Mouse (Mus musculus) hindbrain, embryonic 11.5 days (tissue): Measurements from ENCODE around the gene Uqcr10. TPM values are rescaled to one million over a fixed set of nuclear protein-coding genes. Genes with fewer than 3 reads are reported as not detected.

ENCODE experiments used
- ATAC-seq: fragments of 200-750 bp; cut with Nextera tagmentation; 2 replicates; pipeline ENCODE4 v1.8.0; 2017; ENCODE audit warnings: mild to moderate bottlenecking, moderate TSS enrichment, moderate library complexity; ENCODE audit not compliant: low FRiP score
- DNase-seq: peaks from one replicate; pipeline ENCODE4 v3.0.0-alpha.2; 2015; ENCODE audit warnings: low spot score
- H3K27ac ChIP-seq: fragments of 300-500 bp; sonication (generic); 2 replicates; pipeline ENCODE4 v1.5.1; 2014; ENCODE audit warnings: mild to moderate bottlenecking, low read depth, low read length
- H3K27me3 ChIP-seq: fragments of 300-500 bp; sonication (generic); 2 replicates; pipeline ENCODE4 v1.6.1; 2014; ENCODE audit warnings: mild to moderate bottlenecking, low read length, moderate library complexity, mixed read lengths; ENCODE audit not compliant: control insufficient read depth, insufficient read depth
- H3K36me3 ChIP-seq: fragments of 300-500 bp; sonication (generic); 2 replicates; pipeline ENCODE4 v1.6.1; 2014; ENCODE audit warnings: mild to moderate bottlenecking, low read length, moderate library complexity, mixed read lengths; ENCODE audit not compliant: control insufficient read depth, insufficient read depth
- H3K4me1 ChIP-seq: fragments of 300-500 bp; sonication (generic); replicated peaks from 2 replicates; pipeline ENCODE4 v1.6.1; 2014; ENCODE audit warnings: low read length, mixed read lengths; ENCODE audit not compliant: control insufficient read depth, insufficient read depth
- H3K4me2 ChIP-seq: fragments of 300-500 bp; sonication (generic); replicated peaks from 2 replicates; pipeline ENCODE4 v1.6.1; 2014; ENCODE audit warnings: mild to moderate bottlenecking, low read depth, low read length
- H3K4me3 ChIP-seq: fragments of 300-500 bp; sonication (generic); 2 replicates; pipeline ENCODE4 v1.5.1; 2014; ENCODE audit warnings: low read depth, low read length
- H3K9ac ChIP-seq: fragments of 300-500 bp; sonication (generic); 2 replicates; pipeline ENCODE4 v1.6.1; 2014; ENCODE audit warnings: low read depth, low read length
- H3K9me3 ChIP-seq: fragments of 300-500 bp; sonication (generic); 2 replicates; pipeline ENCODE4 v1.6.1; 2016; ENCODE audit warnings: low read length; ENCODE audit not compliant: control insufficient read depth
- WGBS: fragments of 180-500 bp; shearing (Covaris S2); extraction: QIAGEN DNeasy Blood & Tissue Kit; methylation state at CpG from one replicate; pipeline ENCODE4 v1.1.7; 2014; 5-methylcytosine and 5-hydroxymethylcytosine counted together
- polyA plus RNA-seq: library from polyadenylated mRNA; unstranded; fragments of >200 nt; fragmentation: Nextera tagmentation; extraction: Ambion mirVana; gene quantifications from 2 replicates; pipeline ENCODE4 v1.2.1, GENCODE M21; 2014

The Uqcr10 gene
- polyA plus RNA-seq, 1 experiment from 2014 or later = 533 TPM

DNA sequence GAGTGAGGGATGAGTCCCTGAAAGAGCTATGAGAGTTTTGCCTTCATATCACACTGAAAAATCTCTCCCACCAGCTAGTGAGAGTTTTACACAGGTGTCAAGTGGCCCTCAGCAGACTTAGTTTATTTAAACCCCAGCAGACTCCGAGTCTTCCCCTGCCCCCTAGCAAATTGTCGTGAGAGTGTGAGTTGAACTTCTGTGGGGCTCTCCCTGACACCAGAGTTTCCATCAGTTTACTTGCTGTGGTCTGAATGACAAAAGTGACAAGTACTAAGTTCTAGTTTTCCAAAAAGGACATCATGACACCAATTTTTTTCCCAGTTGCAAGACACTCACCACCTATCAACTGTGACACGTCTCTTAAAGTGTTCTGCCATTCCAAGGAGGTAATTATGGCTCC, 16.3 kb downstream of the Uqcr10 start:
- no peaks in the 10 kb centered on the region for H3K27me3 ChIP-seq
- 71% methylated on average over 3 of the region's 3 CpGs for WGBS
- DNase-seq (no peak), ATAC-seq (no peak)
- no peak overlapping the region for H3K4me3 ChIP-seq
- H3K9me3 ChIP-seq = no peaks in the 10 kb centered on the region
- H3K4me2 ChIP-seq = no peak overlapping the region
- no peak overlapping the region for H3K27ac ChIP-seq
- no peaks in the 10 kb centered on the region for H3K4me1 ChIP-seq
- no peak overlapping the region for H3K9ac ChIP-seq
- 0 out of 2 replicates have a peak, but pooled peaks cover 2% of the 10 kb centered on the region for H3K36me3 ChIP-seq

DNA sequence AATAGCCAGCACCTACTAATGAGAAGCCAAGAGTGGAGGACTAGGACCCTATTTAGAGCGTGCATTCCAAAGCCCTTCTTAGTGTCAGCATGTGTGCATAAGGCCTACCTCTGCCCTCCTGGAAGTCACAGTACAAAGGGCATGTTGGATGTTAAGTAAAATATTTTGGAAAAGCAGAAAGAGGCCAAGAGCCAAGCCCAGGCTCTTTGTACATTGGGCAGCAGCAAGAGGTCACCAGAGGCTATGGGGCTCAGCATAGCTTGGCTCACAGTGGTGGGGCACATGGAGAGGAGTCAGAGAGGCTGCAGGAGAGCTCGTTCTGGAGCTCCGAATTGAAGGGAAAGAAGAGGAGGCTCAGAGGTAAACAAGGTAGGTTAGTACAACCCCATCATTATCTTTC, 17.1 kb downstream of the Uqcr10 start:
- Histone ChIP-seq H3K9ac (no peak overlapping the region), H3K4me1 (no peaks in the 10 kb centered on the region), H3K4me3 (no peak overlapping the region), H3K27me3 (no peaks in the 10 kb centered on the region), H3K36me3 (0 out of 2 replicates have a peak, but pooled peaks cover 2% of the 10 kb centered on the region), H3K9me3 (no peaks in the 10 kb centered on the region), H3K27ac (no peak overlapping the region), H3K4me2 (no peak overlapping the region)
- WGBS = 76% methylated on average over 3 of the region's 3 CpGs
- DNase-seq (no peak), ATAC-seq (no peak)

DNA sequence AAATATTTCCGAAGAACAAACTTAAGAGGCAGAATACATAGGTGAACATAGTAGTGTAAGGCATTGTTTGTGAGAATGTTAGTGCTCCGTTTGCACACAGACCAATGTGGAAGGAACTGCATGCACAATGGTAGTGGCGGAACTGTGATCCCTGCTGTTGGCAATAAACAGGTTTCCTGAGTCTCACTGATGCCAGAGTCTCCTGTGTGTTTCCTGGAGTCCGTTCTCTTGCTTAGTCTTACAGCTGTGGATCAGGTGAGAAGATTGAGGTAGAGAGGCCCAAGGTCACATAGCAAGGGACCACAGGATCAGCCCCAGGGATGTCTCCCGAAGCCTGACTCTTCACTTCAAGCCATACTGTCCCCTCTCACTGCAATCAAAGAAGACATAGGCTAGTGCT, 18.6 kb downstream of the Uqcr10 start:
- Histone ChIP-seq H3K9ac (no peak overlapping the region), H3K27me3 (no peaks in the 10 kb centered on the region), H3K4me2 (no peak overlapping the region), H3K36me3 (peaks cover 2% of the 10 kb centered on the region; the same call in 1 of the 2 replicates), H3K27ac (no peak overlapping the region), H3K9me3 (no peaks in the 10 kb centered on the region), H3K4me1 (no peaks in the 10 kb centered on the region), H3K4me3 (no peak overlapping the region)
- WGBS = 89% methylated on average over 5 of the region's 5 CpGs
- no peak for DNase-seq
- ATAC-seq = no peak

DNA sequence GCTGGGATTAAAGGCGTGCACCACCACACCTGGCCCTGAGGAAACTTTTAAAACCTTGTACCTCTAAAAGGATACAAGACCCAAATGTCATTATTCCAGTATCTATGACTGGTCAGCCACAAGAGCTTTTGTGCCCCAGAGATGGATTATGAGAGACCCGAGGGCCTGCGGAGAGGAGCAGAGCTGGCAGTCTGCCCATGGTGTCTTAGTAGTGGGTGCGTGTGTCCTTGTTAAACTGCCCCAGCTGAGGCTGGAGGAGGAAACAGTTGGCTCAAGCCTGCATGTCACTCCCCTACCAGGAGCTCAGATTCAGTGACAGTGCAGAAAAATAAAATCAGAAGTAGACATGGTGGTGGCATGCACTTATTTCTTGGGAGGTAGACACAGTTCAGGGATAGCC, 19.1 kb downstream of the Uqcr10 start:
- no peak overlapping the region for H3K27ac ChIP-seq
- no peak for ATAC-seq
- no peak for DNase-seq
- H3K4me3 ChIP-seq = no peak overlapping the region
- H3K4me1 ChIP-seq = no peaks in the 10 kb centered on the region
- 95% methylated on average over 4 of the region's 4 CpGs for WGBS
- H3K9ac ChIP-seq = no peak overlapping the region
- no peak overlapping the region for H3K4me2 ChIP-seq
- H3K36me3 ChIP-seq = peaks cover 2% of the 10 kb centered on the region; the same call in 1 of the 2 replicates
- H3K9me3 ChIP-seq = no peaks in the 10 kb centered on the region
- no peaks in the 10 kb centered on the region for H3K27me3 ChIP-seq

DNA sequence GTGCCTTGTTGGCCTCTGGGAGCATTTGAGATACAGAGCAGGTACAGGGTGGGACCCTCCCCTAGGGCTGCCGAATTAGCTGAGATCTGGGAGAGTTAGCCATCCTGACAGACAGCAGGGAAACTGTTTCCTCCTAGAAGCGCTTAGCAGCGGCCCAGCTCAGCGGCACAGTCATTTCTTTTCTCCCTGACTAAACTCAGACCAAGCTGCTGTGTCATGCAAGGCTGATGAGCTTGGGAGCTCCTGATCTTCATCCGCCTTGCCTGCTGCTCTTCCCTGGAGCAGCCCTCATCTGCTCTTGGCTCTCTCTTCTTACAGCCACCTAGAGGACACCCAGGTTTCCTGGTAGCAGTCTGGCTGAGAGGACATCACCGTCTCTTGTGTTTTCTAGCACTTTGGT, 20.0 kb downstream of the Uqcr10 start:
- no peak for DNase-seq
- Histone ChIP-seq H3K27me3 (no peaks in the 10 kb centered on the region), H3K9ac (no peak overlapping the region), H3K27ac (no peak overlapping the region), H3K4me3 (no peak overlapping the region), H3K9me3 (no peaks in the 10 kb centered on the region), H3K4me2 (no peak overlapping the region), H3K4me1 (no peaks in the 10 kb centered on the region), H3K36me3 (peaks cover 2% of the 10 kb centered on the region; the same call in 1 of the 2 replicates)
- WGBS = 69% methylated on average over 6 of the region's 6 CpGs
- no peak for ATAC-seq

DNA sequence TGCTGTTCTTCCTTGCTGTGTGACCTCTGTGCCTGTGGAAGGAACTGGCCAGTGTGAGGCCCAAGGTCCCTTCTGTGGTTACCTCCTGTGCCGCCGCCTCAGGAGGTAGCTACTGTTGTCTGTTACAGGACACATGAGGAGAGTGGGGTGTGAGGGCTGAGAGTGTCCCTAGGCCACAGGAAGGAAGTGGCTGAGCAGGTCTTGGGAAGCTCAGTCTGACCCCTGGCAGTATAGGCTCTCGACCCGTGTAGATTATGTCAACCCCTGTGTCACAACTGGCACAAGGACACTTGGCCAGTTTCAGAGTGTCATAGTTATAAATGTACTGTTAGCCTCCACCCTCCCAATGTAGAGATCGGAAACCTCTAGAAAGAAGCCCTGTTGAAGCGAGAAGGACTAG, 20.6 kb downstream of the Uqcr10 start:
- Histone ChIP-seq H3K36me3 (peaks cover 2% of the 10 kb centered on the region; the same call in 1 of the 2 replicates), H3K9me3 (no peaks in the 10 kb centered on the region)
- 87% methylated on average over 6 of the region's 6 CpGs for WGBS

DNA sequence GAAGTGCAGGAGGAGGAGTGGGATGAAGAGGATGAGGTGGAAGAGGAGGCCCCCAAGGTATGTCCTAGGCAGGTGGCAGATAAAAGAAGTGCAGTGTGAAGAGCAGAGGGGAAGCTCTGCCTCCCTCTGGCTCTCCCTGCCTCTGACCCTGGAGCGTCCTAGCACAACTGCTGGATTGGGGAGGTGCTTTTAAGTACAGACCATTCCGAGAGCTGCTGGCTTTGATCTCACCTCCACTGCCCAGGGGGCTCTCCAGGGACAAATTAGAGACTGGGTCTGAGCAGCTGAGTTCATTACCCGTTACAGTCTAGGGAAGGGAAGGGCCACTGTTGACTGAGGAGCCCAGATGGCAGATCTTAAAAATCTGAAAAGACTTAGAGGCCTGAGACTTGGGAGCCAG, 24.0 kb downstream of the Uqcr10 start:
- Histone ChIP-seq H3K9ac (no peak overlapping the region), H3K4me2 (no peak overlapping the region), H3K36me3 (peaks cover 2% of the 10 kb centered on the region; the same call in 1 of the 2 replicates), H3K9me3 (no peaks in the 10 kb centered on the region), H3K27ac (no peak overlapping the region), H3K4me1 (no peaks in the 10 kb centered on the region), H3K27me3 (no peaks in the 10 kb centered on the region), H3K4me3 (no peak overlapping the region)
- DNase-seq = no peak
- 60% methylated on average over 3 of the region's 3 CpGs for WGBS
- no peak for ATAC-seq

More for the DNA sequence above, 20.6 kb downstream of the Uqcr10 start:
- H3K9ac ChIP-seq = no peak overlapping the region
- H3K4me1 ChIP-seq = no peaks in the 10 kb centered on the region
- no peak overlapping the region for H3K4me2 ChIP-seq
- H3K27ac ChIP-seq = no peak overlapping the region
- ATAC-seq (no peak), DNase-seq (no peak)
- H3K27me3 ChIP-seq = no peaks in the 10 kb centered on the region
- no peak overlapping the region for H3K4me3 ChIP-seq

DNA sequence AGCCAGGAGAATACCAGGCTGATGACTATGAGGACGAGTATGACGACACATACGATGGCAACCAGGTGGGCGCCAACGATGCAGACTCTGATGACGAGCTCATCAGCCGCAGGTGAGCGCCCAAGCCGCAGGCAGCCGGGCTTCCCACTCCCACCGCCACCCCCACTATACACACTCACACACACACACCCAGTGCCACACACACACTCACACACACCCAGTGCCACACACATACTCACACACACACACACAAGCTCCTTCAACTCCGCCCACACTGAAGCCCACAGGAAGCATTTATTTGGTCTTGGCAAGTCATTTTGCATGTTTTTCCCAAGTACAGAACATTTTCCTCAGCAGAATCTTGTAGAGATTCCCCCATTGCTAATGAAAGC, 24.7 kb downstream of the Uqcr10 start:
- ATAC-seq = no peak
- H3K27ac ChIP-seq = no peak overlapping the region
- 87% methylated on average over 12 of the region's 12 CpGs for WGBS

DNA sequence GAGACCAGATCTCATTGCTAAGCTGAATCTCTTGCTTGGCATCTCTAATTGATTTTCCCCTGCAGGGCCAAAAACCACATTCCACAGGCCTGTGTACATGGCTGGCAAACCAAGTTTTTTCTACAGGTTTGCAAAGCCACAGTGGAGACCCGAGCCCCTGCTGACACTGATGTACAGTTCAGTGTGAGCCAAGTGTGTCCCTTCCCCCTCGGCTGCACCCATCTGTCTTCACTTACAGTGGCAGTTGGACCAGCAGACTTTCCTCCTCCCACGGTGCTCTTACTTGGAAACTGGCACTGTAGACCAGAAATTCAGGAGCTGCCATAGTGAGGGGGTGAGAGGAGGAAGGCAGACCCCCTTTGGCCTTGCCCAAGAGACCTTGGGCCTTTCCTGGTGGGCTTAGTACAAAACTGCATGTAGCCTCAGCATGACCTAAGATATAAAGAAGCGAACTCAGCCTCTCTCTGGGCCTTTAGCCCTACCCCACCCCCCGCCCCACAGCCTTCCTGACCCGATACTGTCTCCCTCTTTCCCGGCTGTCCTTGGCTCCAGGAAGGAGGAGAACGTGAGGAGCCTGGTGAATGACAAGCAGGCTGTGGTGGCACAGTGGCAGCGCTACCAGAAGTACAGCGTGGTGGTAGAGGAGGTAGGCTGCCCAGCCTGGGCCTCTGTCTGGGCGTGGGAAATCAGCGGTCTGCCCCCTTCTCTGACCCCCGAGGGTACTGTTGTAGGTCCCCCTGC, 25.3 kb downstream of the Uqcr10 start:
- DNase-seq = no peak
- ATAC-seq = no peak
- Histone ChIP-seq H3K27ac (no peak overlapping the region), H3K27me3 (no peaks in the 10 kb centered on the region), H3K4me2 (no peak overlapping the region), H3K36me3 (peaks cover 2% of the 10 kb centered on the region; the same call in 1 of the 2 replicates), H3K4me3 (no peak overlapping the region), H3K4me1 (no peaks in the 10 kb centered on the region), H3K9ac (no peak overlapping the region), H3K9me3 (no peaks in the 10 kb centered on the region)
- WGBS = 72% methylated on average over 13 of the region's 13 CpGs

More for the DNA sequence above, 24.7 kb downstream of the Uqcr10 start:
- DNase-seq = no peak
- Histone ChIP-seq H3K27me3 (no peaks in the 10 kb centered on the region), H3K4me1 (no peaks in the 10 kb centered on the region), H3K4me2 (no peak overlapping the region), H3K9ac (no peak overlapping the region), H3K4me3 (no peak overlapping the region), H3K36me3 (peaks cover 2% of the 10 kb centered on the region; the same call in 1 of the 2 replicates), H3K9me3 (no peaks in the 10 kb centered on the region)
